Mouse (Mus musculus) forebrain, embryonic 14.5 days (tissue): ENCODE data around the gene Dscaml1. TPM values are rescaled to one million over a fixed set of nuclear protein-coding genes. Genes with fewer than 3 reads are reported as not detected.
A peak's percentile ranks its signal among the peaks of the same experiment; 100 is the strongest.

Experiments used
- ATAC-seq: fragments of 200-750 bp; cut with Nextera tagmentation; 2 replicates; pipeline ENCODE4 v1.8.0; 2017; ENCODE audit warnings: mild to moderate bottlenecking, moderate library complexity
- DNase-seq: peaks from one replicate; pipeline ENCODE4 v3.0.0-alpha.2; 2015; ENCODE audit warnings: low spot score
- H3K27ac ChIP-seq: fragments of 300-500 bp; sonication (generic); 2 replicates; pipeline ENCODE4 v1.5.1; 2014; ENCODE audit warnings: low read depth, mild to moderate bottlenecking, control low read depth, low read length, moderate library complexity
- H3K27me3 ChIP-seq: fragments of 300-500 bp; sonication (generic); replicated peaks from 2 replicates; pipeline ENCODE4 v1.6.1; 2014; ENCODE audit warnings: low read length, control low read depth, mixed read lengths; ENCODE audit not compliant: control insufficient read depth, insufficient read depth
- H3K36me3 ChIP-seq: fragments of 300-500 bp; sonication (generic); 2 replicates; pipeline ENCODE4 v1.6.1; 2014; ENCODE audit warnings: low read length, control low read depth; ENCODE audit not compliant: control insufficient read depth, insufficient read depth
- H3K4me1 ChIP-seq: fragments of 300-500 bp; sonication (generic); 2 replicates; pipeline ENCODE4 v1.6.1; 2014; ENCODE audit warnings: antibody characterized with exemption, low read length, control low read depth; ENCODE audit not compliant: control insufficient read depth, insufficient read depth
- H3K4me2 ChIP-seq: fragments of 300-500 bp; sonication (generic); 2 replicates; pipeline ENCODE4 v1.6.1; 2014; ENCODE audit warnings: mild to moderate bottlenecking, control low read depth, low read length
- H3K4me3 ChIP-seq: fragments of 300-500 bp; sonication (generic); 2 replicates; pipeline ENCODE4 v1.5.1; 2014; ENCODE audit warnings: low read depth, low read length, control low read depth
- H3K9ac ChIP-seq: fragments of 300-500 bp; sonication (generic); 2 replicates; pipeline ENCODE4 v1.6.1; 2014; ENCODE audit warnings: mild to moderate bottlenecking, low read length, control low read depth, moderate library complexity
- H3K9me3 ChIP-seq: fragments of 300-500 bp; sonication (generic); replicated peaks from 2 replicates; pipeline ENCODE4 v1.6.1; 2016; ENCODE audit warnings: low read length, control low read depth, mixed read lengths; ENCODE audit not compliant: control insufficient read depth
- WGBS: fragments of 180-500 bp; shearing (Covaris S2); extraction: QIAGEN DNeasy Blood & Tissue Kit; methylation state at CpG from one replicate; pipeline ENCODE4 v1.1.7; 2014; 5-methylcytosine and 5-hydroxymethylcytosine counted together
- polyA plus RNA-seq: library from polyadenylated mRNA; unstranded; fragments of >200 nt; fragmentation: Nextera tagmentation; extraction: Ambion mirVana; gene quantifications from 2 replicates; pipeline ENCODE4 v1.2.1, GENCODE M21; 2014

Gene Dscaml1
- polyA plus RNA-seq, 1 experiment from 2014 or later = 11.3 TPM

DNA sequence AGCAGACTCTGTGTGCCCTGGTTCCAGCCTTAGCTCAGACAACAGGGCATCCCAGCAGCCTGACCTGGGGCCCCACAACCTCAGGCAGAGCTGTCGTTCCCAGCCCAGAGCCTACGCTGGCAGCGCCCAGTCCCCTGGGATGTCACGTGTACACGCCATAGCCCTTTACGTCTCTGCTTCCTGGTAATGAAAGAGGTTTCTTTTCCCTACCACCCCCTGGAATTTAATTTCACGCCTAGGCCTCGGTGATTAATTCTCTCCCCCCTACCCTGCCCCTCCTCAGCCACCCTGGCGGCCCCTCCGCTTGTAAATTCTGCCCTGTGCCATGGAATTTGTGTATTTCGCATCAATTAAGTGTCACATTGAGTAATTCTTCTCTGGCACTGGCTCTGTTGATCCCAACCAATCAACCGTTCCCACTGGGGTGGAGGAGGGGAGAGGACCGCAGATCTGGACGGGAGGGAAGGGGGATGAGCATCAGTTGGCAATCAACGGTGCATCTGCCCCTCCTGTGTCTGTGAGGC, 238.5 kb downstream of the Dscaml1 start:
- H3K36me3 ChIP-seq = no peaks in the 10 kb centered on the region
- ATAC-seq (peak; percentile 62), DNase-seq (peak; percentile 89)
- no peak overlapping the region for H3K4me3 ChIP-seq
- H3K9ac ChIP-seq = peak overlapping the region; percentile 42
- no peaks in the 10 kb centered on the region for H3K27me3 ChIP-seq
- no peaks in the 10 kb centered on the region for H3K9me3 ChIP-seq
- peaks cover 39% of the 10 kb centered on the region for H3K4me1 ChIP-seq
- H3K27ac ChIP-seq = peak overlapping the region; percentile 98
- no peak overlapping the region for H3K4me2 ChIP-seq
- WGBS = 3% methylated on average over 15 of the region's 15 CpGs

DNA sequence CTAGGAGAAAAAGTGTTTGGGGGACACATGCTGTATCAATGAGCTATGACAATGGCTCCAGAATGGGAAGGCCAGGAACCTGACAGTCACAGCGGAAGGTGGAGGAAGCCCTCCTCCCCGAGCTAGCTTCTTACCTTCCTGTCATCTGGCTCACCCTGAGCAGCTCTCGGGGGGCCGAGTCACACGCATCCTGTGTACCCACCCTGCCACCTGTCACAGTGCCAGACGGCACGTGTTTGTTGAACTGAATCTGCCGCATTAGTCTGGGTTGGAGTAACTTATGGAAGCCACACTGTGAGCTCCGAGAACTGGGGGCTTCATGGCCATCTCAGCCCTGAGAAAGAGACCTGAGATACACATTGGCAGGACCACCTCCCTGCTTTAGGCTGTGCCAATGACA, 249.5 kb downstream of the Dscaml1 start:
- no peaks in the 10 kb centered on the region for H3K36me3 ChIP-seq
- ATAC-seq = peak; percentile 18
- no peak overlapping the region for H3K4me3 ChIP-seq
- no peaks in the 10 kb centered on the region for H3K9me3 ChIP-seq
- H3K4me2 ChIP-seq = peak overlapping the region; percentile 1; the same call in 1 of the 2 replicates
- peak overlapping the region; percentile 88 for H3K27ac ChIP-seq
- 43% methylated on average over 9 of the region's 9 CpGs for WGBS
- peaks cover 39% of the 10 kb centered on the region for H3K4me1 ChIP-seq
- peak; percentile 63 for DNase-seq
- peak overlapping the region; percentile 22 for H3K9ac ChIP-seq
- H3K27me3 ChIP-seq = no peaks in the 10 kb centered on the region

DNA sequence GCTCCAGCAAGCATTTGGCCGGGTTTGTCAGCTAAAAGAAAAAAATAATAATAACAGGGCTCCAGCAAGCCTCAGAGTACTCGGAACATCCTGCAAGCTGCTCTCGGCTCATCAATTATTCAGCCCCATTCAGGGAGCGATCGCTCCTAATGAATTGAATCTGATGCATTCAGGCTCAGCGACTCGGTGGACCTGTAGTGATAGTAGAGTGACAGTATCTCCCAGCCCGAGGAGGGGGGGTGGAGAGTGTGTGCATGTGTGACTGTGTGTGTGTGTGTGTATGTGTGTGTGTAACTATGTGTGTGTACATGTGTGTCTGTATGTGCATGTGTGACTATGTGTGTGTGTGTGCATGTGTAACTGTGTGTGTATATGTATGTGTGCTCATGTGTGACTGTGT, 250.2 kb downstream of the Dscaml1 start:
- no peaks in the 10 kb centered on the region for H3K36me3 ChIP-seq
- H3K27ac ChIP-seq = peak overlapping the region; percentile 88
- H3K4me2 ChIP-seq = peak overlapping the region; percentile 20; the same call in 1 of the 2 replicates
- no peaks in the 10 kb centered on the region for H3K9me3 ChIP-seq
- H3K9ac ChIP-seq = peak overlapping the region; percentile 29
- peaks cover 39% of the 10 kb centered on the region for H3K4me1 ChIP-seq
- WGBS = 1% methylated on average over 8 of the region's 8 CpGs
- H3K4me3 ChIP-seq = no peak overlapping the region
- peak; percentile 64 for ATAC-seq
- H3K27me3 ChIP-seq = no peaks in the 10 kb centered on the region
- peak; percentile 85 for DNase-seq

DNA sequence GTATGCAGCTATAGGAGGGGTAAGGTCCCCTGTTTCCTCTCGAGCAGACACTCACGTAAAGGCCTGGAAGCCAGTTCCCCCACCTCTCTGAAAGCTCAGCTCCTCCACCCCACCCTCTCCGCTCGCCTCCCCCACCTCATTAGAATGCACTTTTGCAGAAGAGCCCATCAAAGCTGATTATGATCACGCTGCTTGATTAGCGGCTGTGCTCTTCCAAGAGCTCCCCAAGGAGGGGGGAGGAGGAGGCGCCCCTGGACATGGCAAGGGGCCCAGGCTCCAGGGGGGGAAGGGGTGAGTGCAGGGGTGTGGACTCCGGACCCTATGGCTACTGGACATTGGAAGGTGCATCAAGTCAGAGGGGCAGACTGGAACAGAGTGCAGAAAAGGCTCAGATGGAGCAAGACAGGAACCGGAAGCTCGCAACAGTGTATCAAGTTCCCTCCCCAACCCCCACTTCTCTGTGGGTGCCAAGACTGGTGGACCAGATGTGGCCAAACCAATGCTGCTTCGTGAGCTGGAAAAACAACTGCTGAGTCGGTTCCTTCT, 250.9 kb downstream of the Dscaml1 start:
- Histone ChIP-seq H3K4me3 (no peak overlapping the region), H3K36me3 (no peaks in the 10 kb centered on the region), H3K9ac (no peak overlapping the region), H3K4me2 (peak overlapping the region; percentile 20; the same call in 1 of the 2 replicates), H3K9me3 (no peaks in the 10 kb centered on the region), H3K27me3 (no peaks in the 10 kb centered on the region), H3K27ac (peak overlapping the region; percentile 88), H3K4me1 (peaks cover 39% of the 10 kb centered on the region)
- DNase-seq = peak; percentile 86
- 12% methylated on average over 11 of the region's 12 CpGs for WGBS
- peak; percentile 62 for ATAC-seq

DNA sequence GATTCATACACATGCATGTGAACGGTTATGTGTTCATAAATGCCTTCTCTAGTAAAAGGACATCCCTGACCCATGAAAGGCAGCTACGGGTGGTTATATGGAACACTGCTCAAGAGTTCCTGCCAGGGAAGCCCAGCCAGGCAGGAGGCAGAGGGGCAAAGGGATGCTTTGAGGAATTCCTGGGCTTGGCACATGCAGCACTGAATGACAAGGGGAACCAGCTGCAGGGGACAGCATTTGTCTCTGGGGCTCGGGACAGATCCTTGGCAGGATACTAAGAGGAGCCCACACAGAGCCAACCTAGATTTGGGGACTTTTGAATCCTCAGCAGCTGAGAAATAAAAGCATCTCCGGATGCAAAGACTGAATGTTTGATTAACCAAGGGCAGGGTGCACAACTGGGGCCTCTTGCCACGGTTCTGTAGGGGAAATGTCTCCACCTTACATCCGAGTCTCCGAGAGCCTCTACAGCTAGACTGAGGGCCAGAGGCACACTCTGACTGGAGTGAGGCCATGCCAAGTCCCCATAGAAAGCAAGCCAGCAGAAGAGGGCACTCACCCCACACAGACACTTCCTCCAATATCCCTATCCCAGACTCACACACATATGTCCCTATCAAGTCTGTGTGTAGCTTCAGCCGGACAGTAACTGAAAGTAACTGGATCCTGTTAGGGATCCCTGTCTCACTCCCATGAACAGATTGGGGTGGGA, 251.7 kb downstream of the Dscaml1 start:
- peak; percentile 47 for DNase-seq
- 47% methylated on average over 8 of the region's 8 CpGs for WGBS
- H3K9ac ChIP-seq = no peak overlapping the region

DNA sequence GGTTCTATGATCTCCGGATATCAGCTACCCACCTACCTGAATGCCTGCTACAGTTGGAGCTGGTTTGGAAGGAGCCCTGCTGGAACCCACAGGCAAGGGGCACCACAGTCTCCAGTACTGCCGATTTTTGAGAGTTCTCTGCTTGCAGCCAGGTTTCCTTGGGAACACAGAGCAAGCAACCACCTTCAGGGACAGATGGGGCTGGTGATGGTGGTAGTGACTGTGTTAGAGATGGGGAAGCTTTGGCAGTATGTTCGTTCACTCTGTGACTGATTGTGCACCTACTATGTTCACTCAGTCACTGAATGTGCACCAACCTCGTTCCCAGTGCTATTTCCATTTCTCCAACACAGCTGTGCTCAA, 252.2 kb downstream of the Dscaml1 start:
- Histone ChIP-seq H3K27ac (peak overlapping the region; percentile 88), H3K4me2 (no peak overlapping the region), H3K36me3 (no peaks in the 10 kb centered on the region), H3K9ac (no peak overlapping the region), H3K4me3 (no peak overlapping the region), H3K9me3 (no peaks in the 10 kb centered on the region), H3K27me3 (no peaks in the 10 kb centered on the region), H3K4me1 (peaks cover 39% of the 10 kb centered on the region)
- peak; percentile 62 for DNase-seq
- no peak; the same call in 1 of the 2 replicates for ATAC-seq
- 64% methylated on average over 4 of the region's 4 CpGs for WGBS

More for the DNA sequence above, 251.7 kb downstream of the Dscaml1 start:
- ATAC-seq = 0 out of 2 replicates have a peak, but pooled peaks have one; percentile 2
- Histone ChIP-seq H3K36me3 (no peaks in the 10 kb centered on the region), H3K27ac (peak overlapping the region; percentile 88), H3K27me3 (no peaks in the 10 kb centered on the region), H3K4me2 (no peak overlapping the region), H3K4me1 (peaks cover 39% of the 10 kb centered on the region), H3K9me3 (no peaks in the 10 kb centered on the region), H3K4me3 (no peak overlapping the region)

DNA sequence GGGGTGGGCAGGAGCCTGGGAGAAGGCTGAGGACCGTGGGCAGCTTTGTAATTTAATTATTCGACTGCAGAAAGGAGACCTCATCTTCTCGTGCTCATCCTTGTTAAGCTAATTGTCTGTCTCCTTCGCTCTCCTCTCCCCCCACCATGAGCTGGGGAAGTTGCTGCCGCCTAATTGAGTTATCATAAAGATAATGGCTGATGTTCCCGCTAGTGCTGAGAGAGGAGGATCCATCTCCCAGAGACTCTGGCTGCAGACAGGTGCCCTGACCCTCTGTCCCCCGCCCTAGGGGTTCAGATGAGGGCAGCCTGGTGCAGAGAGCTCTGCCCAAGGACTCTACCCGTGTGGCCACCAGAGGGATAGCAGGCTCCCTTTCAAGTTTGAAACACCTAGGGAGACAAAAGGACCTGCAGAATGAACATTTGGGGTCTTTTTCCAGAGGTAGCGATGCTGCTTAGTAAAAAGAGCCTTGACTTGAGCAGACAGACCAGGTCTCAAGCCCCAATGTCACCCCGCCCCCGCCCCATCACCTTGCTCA, 256.1 kb downstream of the Dscaml1 start:
- no peak overlapping the region for H3K4me2 ChIP-seq
- H3K27me3 ChIP-seq = no peaks in the 10 kb centered on the region
- no peak for DNase-seq
- ATAC-seq = no peak
- no peak overlapping the region for H3K9ac ChIP-seq
- 0 out of 2 replicates have a peak overlapping the region, but pooled peaks have one; percentile 5 for H3K27ac ChIP-seq
- 47% methylated on average over 11 of the region's 11 CpGs for WGBS
- peaks cover 14% of the 10 kb centered on the region for H3K4me1 ChIP-seq
- H3K4me3 ChIP-seq = no peak overlapping the region
- 0 out of 2 replicates have a peak, but pooled peaks cover 8% of the 10 kb centered on the region for H3K36me3 ChIP-seq
- no peaks in the 10 kb centered on the region for H3K9me3 ChIP-seq

DNA sequence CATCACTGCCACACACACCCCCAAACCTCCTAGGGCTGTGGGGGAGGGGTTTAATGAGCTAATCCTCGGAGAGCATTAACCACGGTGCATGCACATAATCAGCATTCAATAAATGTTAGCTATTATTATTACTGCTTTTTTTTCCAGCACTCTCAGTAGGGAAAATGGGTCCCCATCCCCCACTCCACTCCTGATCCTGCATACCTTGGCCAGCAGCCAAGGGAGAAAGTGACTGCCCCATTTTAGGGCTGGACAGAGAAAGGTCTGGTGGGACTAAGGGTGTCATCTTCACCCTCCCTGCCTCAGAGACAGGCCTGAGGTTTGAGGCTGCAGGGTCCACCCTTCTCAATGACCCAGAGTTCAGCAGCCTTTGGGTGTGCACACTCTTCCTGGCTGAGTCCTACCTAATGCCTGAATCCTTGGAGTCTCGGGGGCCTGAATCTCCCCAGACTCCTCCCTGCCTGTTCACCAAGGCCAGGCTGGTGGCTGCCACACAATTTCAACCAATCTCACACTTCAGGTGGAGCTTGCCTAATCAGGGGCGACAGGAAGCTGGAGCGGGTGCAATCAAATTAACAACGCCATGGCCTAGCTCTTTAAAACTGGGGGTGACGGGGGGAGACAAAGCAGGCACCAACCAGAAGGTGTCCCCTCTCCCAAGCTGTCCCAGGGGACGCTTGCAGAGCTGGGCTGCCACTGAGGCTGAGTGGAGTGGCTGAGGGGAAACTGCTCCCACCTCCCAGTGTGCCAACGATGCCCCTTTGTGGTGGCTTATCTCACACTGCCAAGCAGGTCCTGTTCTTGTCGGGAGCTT, 267.2 kb downstream of the Dscaml1 start:
- ATAC-seq = peak; percentile 81
- H3K9me3 ChIP-seq = no peaks in the 10 kb centered on the region
- H3K36me3 ChIP-seq = no peaks in the 10 kb centered on the region
- WGBS = 9% methylated on average over 10 of the region's 10 CpGs
- peak overlapping the region; percentile 29; the same call in 1 of the 2 replicates for H3K9ac ChIP-seq
- no peak overlapping the region for H3K4me3 ChIP-seq
- no peak overlapping the region for H3K4me2 ChIP-seq
- H3K4me1 ChIP-seq = peaks cover 19% of the 10 kb centered on the region
- H3K27ac ChIP-seq = peak overlapping the region; percentile 82
- peak; percentile 79 for DNase-seq
- no peaks in the 10 kb centered on the region for H3K27me3 ChIP-seq
